Mouse (Mus musculus): ENCODE results near the gene Rogdi. TPM values are rescaled to one million over a fixed set of nuclear protein-coding genes. Genes with fewer than 3 reads are reported as not detected.
A peak's percentile ranks its signal among the peaks of the same experiment; 100 is the strongest.

Rogdi gene
- polyA plus RNA-seq (2012; rRNA removed): 41.3 and 68.4 TPM in 2 replicates

GRCm38 (mm10) chr16:5013054-5013838 lies at the start of gene Rogdi:
TSS of gene Rogdi (minus strand) at chr16:5013553.
- Histone ChIP-seq H3K4me3 (ENCODE audit: low read depth, low read length) (peak within 1 kb of the TSS; percentile 65), H3K36me3 (ENCODE audit: control insufficient read depth, insufficient read depth, low read length) (peaks cover 34% of the 10 kb centered on the region), H3K27me3 (ENCODE audit: control insufficient read depth, insufficient read depth, low read length) (no peaks in the 10 kb centered on the region), H3K4me1 (ENCODE audit: control insufficient read depth, insufficient read depth, insufficient read length, low read length) (peaks cover 24% of the 10 kb centered on the region), H3K27ac (ENCODE audit: insufficient read depth, low read depth, low read length) (peak within 1 kb of the TSS; percentile 38)
- peak; percentile 75 for TF ChIP-seq POLR2A (IDR thresholded peaks at IDR 0.05; ENCODE audit: low read depth, low read length)
- no peak for TF ChIP-seq CTCF (IDR thresholded peaks at IDR 0.05; ENCODE audit: extremely low read depth, insufficient read length, insufficient replicate concordance, low read depth, low read length)
- under 1% methylated on average over 63 of the region's 63 CpGs for WGBS

DNA sequence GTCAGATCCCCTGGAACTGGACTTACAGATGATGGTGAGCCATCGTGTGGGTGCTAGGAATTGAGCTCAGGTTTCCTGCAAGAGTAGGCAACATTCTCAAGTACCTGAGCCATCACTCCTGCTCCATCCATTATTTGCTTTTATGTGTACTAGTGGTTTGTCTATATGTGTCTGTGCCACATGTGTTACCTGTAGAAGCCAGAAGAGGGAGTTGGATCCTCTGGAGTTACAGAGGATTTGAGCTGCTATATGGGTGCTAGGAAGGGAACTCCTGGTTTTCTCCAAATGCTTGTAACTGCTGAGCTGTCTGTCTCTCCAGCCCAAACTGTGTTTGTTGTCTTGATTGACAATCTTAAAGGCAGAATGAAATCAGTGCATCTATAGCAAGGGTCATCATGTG lies 44.8 kb upstream of the Rogdi start:
- WGBS: 89% methylated on average over 1 of the region's 1 CpGs
- no peak overlapping the region for H3K4me3 ChIP-seq (ENCODE audit: low read depth, low read length)
- TF ChIP-seq POLR2A (IDR thresholded peaks at IDR 0.05; ENCODE audit: low read depth, low read length) (no peak), CTCF (IDR thresholded peaks at IDR 0.05; ENCODE audit: extremely low read depth, insufficient read length, insufficient replicate concordance, low read depth, low read length) (no peak)
- H3K27ac ChIP-seq (ENCODE audit: insufficient read depth, low read depth, low read length): no peak overlapping the region
- H3K4me1 ChIP-seq (ENCODE audit: control insufficient read depth, insufficient read depth, insufficient read length, low read length): no peaks in the 10 kb centered on the region
- H3K27me3 ChIP-seq (ENCODE audit: control insufficient read depth, insufficient read depth, low read length): no peaks in the 10 kb centered on the region
- peaks cover 40% of the 10 kb centered on the region for H3K36me3 ChIP-seq (ENCODE audit: control insufficient read depth, insufficient read depth, low read length)

- Histone ChIP-seq H3K27me3 (ENCODE audit: control insufficient read depth, insufficient read depth, low read length) (no peaks in the 10 kb centered on the region), H3K36me3 (ENCODE audit: control insufficient read depth, insufficient read depth, low read length) (peaks cover 19% of the 10 kb centered on the region), H3K27ac (ENCODE audit: insufficient read depth, low read depth, low read length) (peak overlapping the region; percentile 95), H3K4me3 (ENCODE audit: low read depth, low read length) (peak overlapping the region; percentile 78), H3K4me1 (ENCODE audit: control insufficient read depth, insufficient read depth, insufficient read length, low read length) (peaks cover 4% of the 10 kb centered on the region)
- TF ChIP-seq POLR2A (IDR thresholded peaks at IDR 0.05; ENCODE audit: low read depth, low read length): no peak
- no peak for TF ChIP-seq CTCF (IDR thresholded peaks at IDR 0.05; ENCODE audit: extremely low read depth, insufficient read length, insufficient replicate concordance, low read depth, low read length)
- WGBS: under 1% methylated on average over 78 of the region's 78 CpGs
Measured at GRCm38 (mm10) chr16:5050251-5051110, 37.1 kb upstream of the Rogdi start.

GRCm38 (mm10) chr16:5049774-5050234 lies 36.5 kb upstream of the Rogdi start, which contains the start of the genes Glyr1 and Ubn1:
TSS of gene Glyr1 (minus strand) at chr16:5049863.
TSS of gene Ubn1 (plus strand) at chr16:5050057.
- peak within 1 kb of the TSS; percentile 91 for H3K4me3 ChIP-seq (ENCODE audit: low read depth, low read length)
- H3K27me3 ChIP-seq (ENCODE audit: control insufficient read depth, insufficient read depth, low read length): no peaks in the 10 kb centered on the region
- peak within 1 kb of the TSS; percentile 95 for H3K27ac ChIP-seq (ENCODE audit: insufficient read depth, low read depth, low read length)
- H3K36me3 ChIP-seq (ENCODE audit: control insufficient read depth, insufficient read depth, low read length): peaks cover 14% of the 10 kb centered on the region
- TF ChIP-seq CTCF (IDR thresholded peaks at IDR 0.05; ENCODE audit: extremely low read depth, insufficient read length, insufficient replicate concordance, low read depth, low read length) (no peak), POLR2A (IDR thresholded peaks at IDR 0.05; ENCODE audit: low read depth, low read length) (peak; percentile 91)
- H3K4me1 ChIP-seq (ENCODE audit: control insufficient read depth, insufficient read depth, insufficient read length, low read length): peaks cover 4% of the 10 kb centered on the region
- WGBS: under 1% methylated on average over 56 of the region's 56 CpGs

- no peaks in the 10 kb centered on the region for H3K27me3 ChIP-seq (ENCODE audit: control insufficient read depth, insufficient read depth, low read length)
- no peak for TF ChIP-seq POLR2A (IDR thresholded peaks at IDR 0.05; ENCODE audit: low read depth, low read length)
- TF ChIP-seq CTCF (IDR thresholded peaks at IDR 0.05; ENCODE audit: extremely low read depth, insufficient read length, insufficient replicate concordance, low read depth, low read length): no peak
- peak overlapping the region; percentile 84 for H3K27ac ChIP-seq (ENCODE audit: insufficient read depth, low read depth, low read length)
- peak overlapping the region; percentile 91 for H3K4me3 ChIP-seq (ENCODE audit: low read depth, low read length)
- H3K4me1 ChIP-seq (ENCODE audit: control insufficient read depth, insufficient read depth, insufficient read length, low read length): peaks cover 4% of the 10 kb centered on the region
- H3K36me3 ChIP-seq (ENCODE audit: control insufficient read depth, insufficient read depth, low read length): peaks cover 14% of the 10 kb centered on the region
- under 1% methylated on average over 38 of the region's 38 CpGs for WGBS
Measured at GRCm38 (mm10) chr16:5049182-5049773, 35.9 kb upstream of the Rogdi start.

GRCm38 (mm10) chr16:5045322-5045721 lies 32.0 kb upstream of the Rogdi start:
- H3K27me3 ChIP-seq (ENCODE audit: control insufficient read depth, insufficient read depth, low read length): no peaks in the 10 kb centered on the region
- no peak overlapping the region for H3K27ac ChIP-seq (ENCODE audit: insufficient read depth, low read depth, low read length)
- TF ChIP-seq POLR2A (IDR thresholded peaks at IDR 0.05; ENCODE audit: low read depth, low read length): no peak
- TF ChIP-seq CTCF (IDR thresholded peaks at IDR 0.05; ENCODE audit: extremely low read depth, insufficient read length, insufficient replicate concordance, low read depth, low read length): no peak
- 91% methylated on average over 3 of the region's 3 CpGs for WGBS
- no peaks in the 10 kb centered on the region; the same call in 1 of the 2 replicates for H3K4me1 ChIP-seq (ENCODE audit: control insufficient read depth, insufficient read depth, insufficient read length, low read length)
- peaks cover 33% of the 10 kb centered on the region for H3K36me3 ChIP-seq (ENCODE audit: control insufficient read depth, insufficient read depth, low read length)
- H3K4me3 ChIP-seq (ENCODE audit: low read depth, low read length): no peak overlapping the region

All from small intestine, adult 2 months (tissue).